Comparison of ENCODE assay signal across 9 mouse cellular contexts in genomic region chr1:75248041-75248772, GRCm38 (mm10). TPM values are rescaled to one million over a fixed set of nuclear protein-coding genes. Genes with fewer than 3 reads are reported as not detected.
DNase-seq lines count a peak whose midpoint lies in the region; ATAC-seq and TF ChIP-seq lines count a peak whose summit lies in the region.
"Had no signal": no experiment of that assay in that cellular context is flagged by ENCODE, and none has a peak within 500 bp of the region (broad histone marks: within the 10 kb centered on the region; RNA-seq: fewer than 3 reads in every experiment).

No protein-coding gene starts in this region.

- 0 out of 2 replicates have a peak, but pooled peaks cover 8% of the 10 kb centered on the region for H3K36me3 ChIP-seq in kidney, postnatal 0 days (ENCODE audit: insufficient read depth, low read length)

- TF ChIP-seq CTCF in kidney, postnatal 0 days (IDR thresholded peaks at IDR 0.05; ENCODE audit: low read depth): no peak
- TF ChIP-seq CTCF in embryonic fibroblast, embryonic 13.5 days (IDR thresholded peaks at IDR 0.05; ENCODE audit: borderline replicate concordance, insufficient read depth, low read length): no peak

- H3K4me3 ChIP-seq in kidney, postnatal 0 days (replicated peaks; ENCODE audit: low read depth, low read length): no peak overlapping the region
- no peak overlapping the region for H3K4me3 ChIP-seq in embryonic fibroblast, embryonic 13.5 days (ENCODE audit: insufficient read depth, low read length)

- H3K27me3 ChIP-seq in kidney, postnatal 0 days (ENCODE audit: insufficient read depth, low read length): no peaks in the 10 kb centered on the region

- WGBS in kidney, postnatal 0 days: 37% methylated on average over 9 of the region's 9 CpGs

- peak overlapping the region; percentile 23; the same call in 1 of the 2 replicates for H3K9ac ChIP-seq in kidney, postnatal 0 days (ENCODE audit: low read depth, low read length)

- no peaks in the 10 kb centered on the region for H3K9me3 ChIP-seq in kidney, postnatal 0 days (replicated peaks; ENCODE audit: low read length)

- TF ChIP-seq POLR2A in embryonic fibroblast, embryonic 13.5 days (IDR thresholded peaks at IDR 0.05; ENCODE audit: low read depth, low read length): peak; percentile 38; the same call in 1 of the 2 replicates

- peak; percentile 44; the same call in 1 of the 2 replicates for ATAC-seq in kidney, postnatal 0 days (replicated peaks; ENCODE audit: low FRiP score, low read depth)

- H3K4me2 ChIP-seq in kidney, postnatal 0 days (ENCODE audit: low read length): no peak overlapping the region

- DNase-seq in kidney, postnatal 0 days (ENCODE audit: low spot score): peak; percentile 48
- DNase-seq in kidney, adult 9 months: no peak
- peak; percentile 34 for DNase-seq in T-cell, adult 2 months (ENCODE audit: low spot score)
- peak; percentile 50 for DNase-seq in induced T-regulatory cell, adult 2 months (ENCODE audit: low read depth)
- DNase-seq in naive thymus-derived CD4-positive, alpha-beta T cell, adult 2 months (ENCODE audit: low read depth): peak; percentile 75
- no peak for DNase-seq in thymus, postnatal 10 days (ENCODE audit: low spot score in 2 of 2)
- DNase-seq in embryo, embryonic 9.5 days (ENCODE audit: extremely low spot score): no peak

- H3K4me1 ChIP-seq in kidney, postnatal 0 days (replicated peaks; ENCODE audit: insufficient read depth, low read length): peaks cover 10% of the 10 kb centered on the region; the same call in 1 of the 2 replicates
- H3K4me1 ChIP-seq in embryonic fibroblast, embryonic 13.5 days (ENCODE audit: control insufficient read depth, insufficient read depth, low read length): peaks cover 12% of the 10 kb centered on the region

- H3K27ac ChIP-seq in kidney, postnatal 0 days: peak overlapping the region; percentile 40; the same call in 1 of the 2 replicates
- peak overlapping the region; percentile 91 for H3K27ac ChIP-seq in embryonic fibroblast, embryonic 13.5 days (ENCODE audit: insufficient read depth, low read length)

RNA-seq across cellular contexts. Expression of gene Dnajb2, which starts 12.0 kb away (rescaled TPM):
- polyA plus RNA-seq in kidney, postnatal 0 days (2015; fragmentation: Nextera tagmentation; extraction: Ambion mirVana): 30.4 and 31.3 TPM in 2 replicates
- 28.4 and 31.8 TPM in 2 replicates for polyA plus RNA-seq in embryonic fibroblast, embryonic 13.5 days (2011; ENCODE audit: insufficient read length, low read depth, missing spikeins)

RNA-seq across cellular contexts. Expression of gene Ptprn, which starts 16.1 kb away (rescaled TPM):
- polyA plus RNA-seq in kidney, postnatal 0 days (2015; fragmentation: Nextera tagmentation; extraction: Ambion mirVana): 0.08 and 0.13 TPM in 2 replicates
- 67.6 and 114 TPM in 2 replicates for polyA plus RNA-seq in embryonic fibroblast, embryonic 13.5 days (2011; ENCODE audit: insufficient read length, low read depth, missing spikeins)

RNA-seq across cellular contexts. Expression of gene A630095N17Rik, which starts 16.3 kb away (rescaled TPM):
- 0.18 TPM in 1 of 2 replicates, not detected in the other for polyA plus RNA-seq in kidney, postnatal 0 days (2015; fragmentation: Nextera tagmentation; extraction: Ambion mirVana)
- not detected in 2 replicates for polyA plus RNA-seq in embryonic fibroblast, embryonic 13.5 days (2011; ENCODE audit: insufficient read length, low read depth, missing spikeins)
- polyA plus RNA-seq: limb, embryonic 11.5 days had no signal

RNA-seq across cellular contexts. Expression of gene Tuba4a, which starts 28.5 kb away (rescaled TPM):
- polyA plus RNA-seq in kidney, postnatal 0 days (2015; fragmentation: Nextera tagmentation; extraction: Ambion mirVana): 171 and 200 TPM in 2 replicates
- 27.8 and 46.8 TPM in 2 replicates for polyA plus RNA-seq in embryonic fibroblast, embryonic 13.5 days (2011; ENCODE audit: insufficient read length, low read depth, missing spikeins)

RNA-seq across cellular contexts. Expression of gene Resp18, which starts 30.0 kb away (rescaled TPM):
- polyA plus RNA-seq in kidney, postnatal 0 days (2015; fragmentation: Nextera tagmentation; extraction: Ambion mirVana): not detected in 2 replicates
- polyA plus RNA-seq in embryonic fibroblast, embryonic 13.5 days (2011; ENCODE audit: insufficient read length, low read depth, missing spikeins): not detected in 2 replicates
- polyA plus RNA-seq: limb, embryonic 11.5 days had no signal

Comparison
In these comparisons a context has a peak if more than half of its experiments do, and no peak if none do; other contexts are left out.
1. DNase-seq: peak in kidney, postnatal 0 days (single experiment), T-cell, adult 2 months (single experiment), induced T-regulatory cell, adult 2 months (single experiment) and naive thymus-derived CD4-positive, alpha-beta T cell, adult 2 months (single experiment); none in kidney, adult 9 months (single experiment), thymus, postnatal 10 days (0 of 2) and embryo, embryonic 9.5 days (single experiment).
2. RNA of gene Ptprn, which starts 16.1 kb away (polyA plus RNA-seq): 67.6 to 114 TPM in embryonic fibroblast, embryonic 13.5 days; 0.08 to 0.13 TPM in kidney, postnatal 0 days; every median in the first group is over 10 times any median in the second.